Mouse (Mus musculus): ENCODE data around the gene Ikbke.

- TF ChIP-seq POLR2A (IDR thresholded peaks at IDR 0.05; ENCODE audit: low read depth, low read length) (no peak), CTCF (conservative IDR thresholded peaks at IDR 0.05 in 1 of 2, IDR thresholded peaks at IDR 0.05 in 1 of 2; ENCODE audit: low read depth in 2 of 2, low read length in 2 of 2) (peak in 1 of 2 experiments; percentile 37; a peak in 2 of 4 replicates), POLR2AphosphoS2 (IDR thresholded peaks at IDR 0.05; ENCODE audit: low read depth, low read length) (no peak), ZKSCAN1 (IDR thresholded peaks at IDR 0.05; ENCODE audit: borderline replicate concordance, low read depth, low read length) (no peak), RAD21 (IDR thresholded peaks at IDR 0.05; ENCODE audit: low read depth, low read length) (no peak; the same call in none of the 2 replicates), EP300 (IDR thresholded peaks at IDR 0.05; ENCODE audit: low read length) (no peak), GABPA (IDR thresholded peaks at IDR 0.05; ENCODE audit: insufficient replicate concordance, low read depth, low read length) (no peak), ELF1 (IDR thresholded peaks at IDR 0.05; ENCODE audit: low read depth, low read length) (no peak), MAX (IDR thresholded peaks at IDR 0.05; ENCODE audit: low read length) (no peak)
Measured at GRCm38 (mm10) chr1:131274725-131275539, 4.5 kb downstream of the Ikbke start.
